Mouse (Mus musculus) layer of hippocampus, adult 8-10 months (tissue): ENCODE results near the gene Olfr1016. TPM values are rescaled to one million over a fixed set of nuclear protein-coding genes. Genes with fewer than 3 reads are reported as not detected.

Experiments used
- DNase-seq, 2 experiments: peaks; one replicate each; pipeline ENCODE4 v3.0.0; 2022; ENCODE audit warnings: low spot score in 2 of 2
- total RNA-seq, 4 experiments: library from RNA; stranded (reverse); gene quantifications; 2 replicates each; pipeline ENCODE4 v1.2.4; 2022

The Olfr1016 gene
- total RNA-seq: not detected

DNA sequence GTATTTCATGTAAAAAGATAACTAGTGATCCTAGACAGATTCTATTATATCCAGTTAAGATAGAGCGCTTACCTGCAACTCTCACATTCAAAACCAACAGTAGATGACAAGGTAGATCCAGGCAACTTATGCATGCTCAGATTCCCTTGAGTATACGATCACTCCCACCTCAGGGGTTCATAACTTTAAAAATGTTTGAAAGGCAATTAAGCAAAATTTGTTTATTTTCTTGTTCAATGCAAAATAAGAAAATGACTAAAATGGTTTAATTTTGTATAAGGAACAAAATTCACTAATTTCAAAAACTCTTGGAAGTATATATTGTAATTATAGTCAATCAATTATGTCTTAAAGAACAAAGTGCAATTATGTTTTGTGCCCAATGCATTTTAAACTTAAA is at the start of gene Olfr1016:
Olfr1016 (minus strand) TSS at position 101 of the 400 bp plus-strand sequence.
- DNase-seq: no peak

DNA sequence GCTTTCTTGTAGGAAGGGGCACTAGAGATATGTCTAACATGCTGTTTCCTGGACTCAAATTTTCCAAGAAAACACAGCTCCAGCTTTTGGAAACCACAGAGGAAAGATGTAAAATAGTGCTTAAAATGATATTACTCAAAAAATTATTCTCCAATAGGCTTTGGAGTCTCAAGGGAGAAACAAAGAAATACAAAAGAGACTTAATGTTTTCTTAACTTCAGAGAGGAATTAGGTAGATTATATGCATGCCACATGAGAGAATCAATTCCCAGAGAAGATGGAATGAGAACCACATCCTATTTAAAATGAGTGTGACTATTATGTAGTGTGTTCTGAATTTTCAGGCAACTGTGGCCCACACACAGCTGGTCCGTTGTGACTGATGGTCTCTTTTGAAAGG is 44.4 kb upstream of the Olfr1016 start, which contains the start of gene Olfr1020:
Olfr1020 (plus strand) TSS at position 301 of the 400 bp plus-strand sequence.
- no peak for DNase-seq

DNA sequence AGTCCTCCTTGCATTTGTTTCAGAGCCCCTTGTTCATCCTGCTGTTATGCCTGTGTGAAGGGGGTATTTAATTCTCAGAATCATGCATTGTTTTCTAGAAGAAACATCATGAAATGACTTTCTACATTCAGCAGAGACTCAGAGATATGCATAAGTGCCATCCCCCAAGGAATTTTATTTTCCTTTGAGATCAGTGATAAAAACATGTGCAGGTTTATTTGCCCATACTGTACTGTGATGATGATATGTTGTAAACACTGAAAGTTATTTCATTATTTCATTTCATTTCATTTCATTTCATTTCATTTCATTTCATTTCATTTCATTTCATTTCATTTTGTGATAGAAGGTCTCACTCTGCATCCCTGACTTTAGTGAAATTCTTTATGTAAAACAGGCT is 43.0 kb upstream of the Olfr1016 start, which contains the start of gene Olfr1019:
Olfr1019 (minus strand) TSS at position 101 of the 400 bp plus-strand sequence.
- DNase-seq: no peak

DNA sequence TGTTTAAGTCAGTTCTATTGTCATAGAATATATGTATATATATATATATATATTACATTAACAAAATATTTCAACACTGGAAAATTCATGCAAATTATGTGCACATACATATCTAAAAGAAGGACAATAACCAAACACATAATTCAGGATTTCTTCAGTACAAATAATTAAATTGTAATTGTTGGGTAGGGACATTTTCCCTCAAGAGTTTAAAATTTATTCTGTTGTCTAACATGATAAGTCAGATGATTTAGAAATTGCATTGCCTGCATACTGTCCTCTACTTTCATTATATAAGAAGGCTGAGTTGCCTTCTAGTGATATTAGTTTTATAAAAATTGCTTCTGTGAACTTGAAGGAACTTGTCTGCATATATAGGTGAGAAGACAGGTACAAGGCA is 15.8 kb upstream of the Olfr1016 start, which contains the start of gene Olfr1018:
Olfr1018 (plus strand) TSS at position 301 of the 400 bp plus-strand sequence.
- no peak for DNase-seq

DNA sequence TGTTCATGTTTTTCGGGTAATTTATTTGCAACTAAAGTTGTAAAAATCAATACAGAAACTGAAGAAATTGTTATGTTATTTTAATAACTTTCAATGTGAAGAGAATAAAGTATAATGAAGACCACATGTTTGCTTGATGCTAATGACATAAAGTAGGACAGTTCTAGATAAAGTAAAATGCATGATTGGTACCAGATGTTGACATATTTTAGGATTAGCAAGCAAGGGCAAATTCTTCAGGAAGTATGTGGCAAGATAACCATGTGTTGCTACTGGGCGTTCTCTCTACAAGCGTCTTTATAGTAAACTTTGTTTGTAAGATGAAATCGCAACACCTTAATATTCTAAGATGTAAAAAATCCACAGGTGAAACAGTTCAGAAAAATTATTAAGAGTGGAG is 2.2 kb upstream of the Olfr1016 start:
- no peak for DNase-seq

DNA sequence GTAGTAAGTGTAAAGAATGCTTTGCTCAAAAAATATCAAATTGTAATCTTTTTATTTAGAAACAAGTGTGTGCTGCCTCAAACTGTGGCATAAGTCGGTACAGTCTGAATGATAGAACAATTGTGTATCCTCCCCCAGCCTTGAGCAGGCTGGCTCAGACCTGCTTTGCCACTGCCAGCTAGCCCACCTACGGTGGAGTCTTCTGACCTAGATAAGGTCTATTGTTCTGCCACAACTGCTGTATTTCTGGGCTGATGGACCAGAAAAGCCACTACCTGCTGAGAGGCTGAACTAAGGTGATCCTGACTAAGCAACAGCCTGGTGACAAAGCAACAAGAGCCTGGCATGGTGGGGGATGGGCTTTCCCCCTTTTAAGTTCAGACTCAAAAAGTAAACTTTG is 10.0 kb downstream of the Olfr1016 start:
- DNase-seq: no peak

DNA sequence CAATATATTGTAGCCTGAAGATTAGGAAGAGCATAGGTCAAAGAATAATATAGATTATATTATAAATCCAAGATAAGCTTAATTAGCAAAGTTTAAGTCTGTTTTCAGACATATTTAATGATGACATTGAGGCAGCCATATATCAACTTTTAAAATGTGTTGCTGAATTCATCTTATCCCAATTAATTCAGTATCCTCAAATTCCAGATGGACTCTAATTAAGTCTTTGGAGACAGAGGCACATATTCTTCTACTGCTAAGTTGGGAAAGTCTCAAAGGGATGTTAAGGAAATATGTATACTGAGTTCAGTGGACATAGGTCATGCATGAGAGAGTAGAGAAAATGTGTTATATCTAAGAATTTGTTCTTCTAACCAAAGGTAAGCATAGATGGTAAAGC is 20.6 kb downstream of the Olfr1016 start, which contains the start of gene Olfr1015:
Olfr1015 (plus strand) TSS at position 301 of the 400 bp plus-strand sequence.
- DNase-seq: no peak

DNA sequence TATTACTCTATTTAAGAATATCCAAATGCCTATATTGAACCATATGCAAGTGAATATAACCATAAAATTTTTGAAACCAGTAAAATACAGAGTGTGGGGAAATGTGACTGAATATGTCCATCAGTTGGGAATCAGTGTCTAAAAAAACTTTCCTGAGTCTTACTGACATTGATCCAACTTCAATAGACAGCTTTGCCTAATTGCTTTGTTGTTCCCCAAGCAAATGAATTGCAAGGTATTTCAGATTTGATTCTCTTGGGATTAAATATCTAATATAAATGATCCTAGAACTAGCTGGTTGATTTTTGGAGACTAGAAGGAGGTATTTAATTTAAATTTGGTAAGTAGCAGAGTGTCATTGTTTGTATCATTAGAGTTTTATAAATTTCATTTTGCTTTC is 29.9 kb downstream of the Olfr1016 start, which contains the start of gene Olfr1014:
Olfr1014 (plus strand) TSS at position 301 of the 400 bp plus-strand sequence.
- DNase-seq: no peak

DNA sequence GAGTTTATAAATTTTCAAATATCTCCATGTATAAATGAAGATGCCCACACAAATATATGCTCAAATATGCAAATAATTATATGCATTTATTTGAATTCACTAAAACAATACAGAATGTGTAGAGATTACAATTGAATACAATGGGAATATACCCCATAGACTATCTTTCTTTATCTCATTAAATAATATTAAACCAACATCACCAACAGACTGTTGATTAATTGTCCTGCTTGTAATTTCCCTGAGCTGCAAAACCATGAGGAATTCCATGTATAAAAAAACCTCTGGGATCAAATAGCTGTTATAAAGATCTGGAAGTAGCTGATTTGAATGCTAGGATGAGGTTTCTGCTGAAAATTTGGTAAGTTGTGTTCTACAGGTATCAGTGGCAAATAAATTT is 35.5 kb downstream of the Olfr1016 start, which contains the start of gene Olfr1013:
Olfr1013 (plus strand) TSS at position 301 of the 400 bp plus-strand sequence.
- no peak for DNase-seq

DNA sequence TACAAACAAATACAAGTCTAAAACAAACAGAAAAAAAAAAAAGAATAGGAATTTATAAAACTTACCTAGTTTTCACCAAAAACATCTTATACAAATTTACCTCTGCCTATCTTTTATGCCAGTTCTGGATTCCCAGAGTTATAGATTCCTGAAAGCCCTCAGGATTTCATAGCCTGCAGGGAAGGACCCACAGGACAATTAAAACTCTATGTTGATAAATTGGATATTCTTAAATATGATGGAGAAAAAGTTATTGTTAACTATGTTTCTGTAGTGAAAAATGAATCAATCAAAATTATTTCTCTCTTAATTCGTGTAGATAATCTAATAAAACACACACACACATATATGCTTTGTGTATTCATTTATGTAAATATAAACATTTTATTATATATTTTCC is 39.7 kb downstream of the Olfr1016 start, which contains the start of gene Olfr1012:
Olfr1012 (minus strand) TSS at position 101 of the 400 bp plus-strand sequence.
- DNase-seq: no peak

DNA sequence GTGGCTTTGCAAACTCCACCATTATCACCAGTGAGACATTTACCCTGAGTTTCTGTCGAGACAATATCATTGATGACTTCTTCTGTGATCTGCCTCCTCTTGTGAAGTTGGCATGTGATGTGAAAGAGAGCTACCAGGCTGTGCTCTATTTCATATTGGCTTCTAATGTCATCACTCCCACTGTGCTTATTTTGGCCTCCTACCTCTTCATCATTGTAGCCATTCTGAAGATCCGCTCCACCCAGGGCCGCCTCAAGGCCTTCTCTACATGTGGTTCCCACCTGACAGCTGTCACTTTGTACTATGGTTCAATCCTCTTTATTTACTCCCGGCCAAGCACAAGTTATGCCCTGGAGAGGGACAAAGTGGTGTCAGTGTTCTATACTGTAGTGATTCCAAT is 48.5 kb downstream of the Olfr1016 start:
- no peak for DNase-seq

Other genes starting within 250 kb of the Olfr1016 start
- not detected for gene Olfr996, start 223.3 kb downstream of the Olfr1016 start, total RNA-seq
- gene Olfr998, start 213.6 kb downstream of the Olfr1016 start, total RNA-seq: not detected
- not detected for gene Olfr1000, start 190.6 kb downstream of the Olfr1016 start, total RNA-seq
- gene Olfr1002, start 151.8 kb downstream of the Olfr1016 start, total RNA-seq: not detected
- gene Olfr154, start 138.1 kb downstream of the Olfr1016 start, total RNA-seq: not detected
- not detected for gene Olfr1006, start 123.8 kb downstream of the Olfr1016 start, total RNA-seq
- not detected for gene Olfr1008, start 113.1 kb downstream of the Olfr1016 start, total RNA-seq
- gene Olfr1009, start 87.1 kb downstream of the Olfr1016 start, total RNA-seq: not detected
- not detected for gene Olfr1012, start 39.8 kb downstream of the Olfr1016 start, total RNA-seq
- not detected for gene Olfr1013, start 35.4 kb downstream of the Olfr1016 start, total RNA-seq
- gene Olfr1014, start 29.8 kb downstream of the Olfr1016 start, total RNA-seq: not detected
- gene Olfr1015, start 20.5 kb downstream of the Olfr1016 start, total RNA-seq: not detected
- gene Olfr1018, start 15.9 kb upstream of the Olfr1016 start, total RNA-seq: not detected
- not detected for gene Olfr1019, start 42.9 kb upstream of the Olfr1016 start, total RNA-seq
- not detected for gene Olfr1020, start 44.5 kb upstream of the Olfr1016 start, total RNA-seq
- gene Olfr1022, start 66.0 kb upstream of the Olfr1016 start, total RNA-seq: not detected
- gene Olfr1023, start 83.1 kb upstream of the Olfr1016 start, total RNA-seq: not detected
- not detected for gene Olfr1024, start 102.5 kb upstream of the Olfr1016 start, total RNA-seq
- gene Olfr1025-ps1, start 112.6 kb upstream of the Olfr1016 start, total RNA-seq: not detected
- not detected for gene Olfr1026, start 119.0 kb upstream of the Olfr1016 start, total RNA-seq
- gene Olfr1028, start 147.9 kb upstream of the Olfr1016 start, total RNA-seq: not detected
- gene Olfr1029, start 171.4 kb upstream of the Olfr1016 start, total RNA-seq: not detected
- gene Olfr1030, start 176.7 kb upstream of the Olfr1016 start, total RNA-seq: not detected
- gene Olfr1031, start 187.8 kb upstream of the Olfr1016 start, total RNA-seq: not detected
- gene Olfr1032, start 203.0 kb upstream of the Olfr1016 start, total RNA-seq: not detected
- not detected for gene Olfr1033, start 218.1 kb upstream of the Olfr1016 start, total RNA-seq
- gene Olfr1034, start 243.3 kb upstream of the Olfr1016 start, total RNA-seq: not detected